Mouse (Mus musculus) heart, adult 18-20 months (tissue): ENCODE measurements at regions not wholly inside any gene's neighbourhood (a gene's known extent, or its start where the extent isn't known, plus 50 kb on each side); places are given as distances from the start of the nearest gene placed in this dataset.

Experiments used
- DNase-seq, 2 experiments: peaks; one replicate each; pipeline ENCODE4 v3.0.0; 2021 to 2022; ENCODE audit warnings: mixed read lengths in 1 of 2

- no peak for DNase-seq
Measured at GRCm38 (mm10) chrX:7474831-7475230, 98.6 kb upstream of the Foxp3 start.

- DNase-seq = peak; percentile 1 to 22
Measured at GRCm38 (mm10) chrX:7473814-7474213, 98.2 kb upstream of the Usp27x start.

- DNase-seq = no peak
Measured at GRCm38 (mm10) chrX:7469801-7470200, 94.2 kb upstream of the Usp27x start.

- DNase-seq = no peak
Measured at GRCm38 (mm10) chrX:7467985-7468384, 92.4 kb upstream of the Usp27x start.

- no peak for DNase-seq
Measured at GRCm38 (mm10) chrX:7456851-7457250, 81.2 kb upstream of the Usp27x start.

GRCm38 (mm10) chrX:7445035-7445434 lies 69.4 kb upstream of the Usp27x start:
- no peak for DNase-seq

GRCm38 (mm10) chrX:7444583-7444982 lies 69.0 kb upstream of the Usp27x start:
- DNase-seq = no peak

GRCm38 (mm10) chrX:7443996-7444421 lies 68.4 kb upstream of the Usp27x start:
- DNase-seq = no peak

- DNase-seq = no peak
Measured at GRCm38 (mm10) chrX:7435375-7436042, 59.9 kb upstream of the Usp27x start.

GRCm38 (mm10) chrX:7434268-7434667 lies 58.6 kb upstream of the Usp27x start:
- no peak for DNase-seq

- no peak for DNase-seq
Measured at GRCm38 (mm10) chrX:7430456-7430855, 54.8 kb upstream of the Usp27x start.

- no peak for DNase-seq
Measured at GRCm38 (mm10) chrX:7429524-7429865, 53.9 kb upstream of the Usp27x start.

GRCm38 (mm10) chrX:7428621-7429523 lies 53.2 kb upstream of the Usp27x start:
- peak; percentile 41 for DNase-seq
